Mouse (Mus musculus) kidney, adult 2 months (tissue): ENCODE results near the gene Gal3st4. TPM values are rescaled to one million over a fixed set of nuclear protein-coding genes. Genes with fewer than 3 reads are reported as not detected.

Experiments
- DNase-seq: peaks from one replicate; pipeline ENCODE4 v3.0.0; 2021
- H3K27ac ChIP-seq: fragments of 200-500 bp; 2 replicates; pipeline ENCODE4 v1.5.1; 2012; ENCODE audit warnings: low read depth, low read length, control low read depth, inconsistent platforms; ENCODE audit not compliant: insufficient read depth
- H3K27me3 ChIP-seq: fragments of 200-500 bp; replicated peaks from 2 replicates; pipeline ENCODE4 v1.6.1; 2012; ENCODE audit warnings: mild to moderate bottlenecking, moderate library complexity, low read length, inconsistent platforms; ENCODE audit not compliant: control insufficient read depth, insufficient read depth
- H3K36me3 ChIP-seq: fragments of 200-500 bp; 2 replicates; pipeline ENCODE4 v1.6.1; 2012; ENCODE audit warnings: mild to moderate bottlenecking, moderate library complexity, low read length, inconsistent platforms; ENCODE audit not compliant: control insufficient read depth, insufficient read depth
- H3K4me1 ChIP-seq: fragments of 200-500 bp; 2 replicates; pipeline ENCODE4 v1.6.1; 2011; ENCODE audit warnings: low read length; ENCODE audit not compliant: control insufficient read depth, insufficient read depth
- H3K4me3 ChIP-seq: fragments of 200-500 bp; 2 replicates; pipeline ENCODE4 v1.5.1; 2011; ENCODE audit warnings: mild to moderate bottlenecking, low read depth, low read length, control low read depth; ENCODE audit not compliant: insufficient read depth
- CTCF ChIP-seq: fragments of 200-500 bp; conservative IDR thresholded peaks from 2 replicates; pipeline ENCODE4 v1.5.1; 2011; ENCODE audit warnings: low read depth, mild to moderate bottlenecking, control low read depth, low read length, moderate library complexity, mixed read lengths; ENCODE audit not compliant: insufficient read depth, insufficient read length
- POLR2A ChIP-seq: fragments of 200-500 bp; IDR thresholded peaks from one replicate; pipeline ENCODE4 v1.6.1; 2011; ENCODE audit warnings: low read depth, low read length, control low read depth
- WGBS: fragments of 180-500 bp; shearing (Covaris S2); methylation state at CpG from one replicate; pipeline ENCODE4 v1.1.7; 2018; 5-methylcytosine and 5-hydroxymethylcytosine counted together
- polyA plus RNA-seq: library from polyadenylated mRNA; depleted of rRNA; stranded (reverse); fragments of >200 nt; gene quantifications from 2 replicates; pipeline ENCODE4 v1.2.3, GENCODE M21; 2012

The Gal3st4 gene
- polyA plus RNA-seq, 1 experiment: 0.13 TPM

- 65% methylated on average over 4 of the region's 4 CpGs for WGBS
- Histone ChIP-seq H3K4me1 (peaks cover 4% of the 10 kb centered on the region; the same call in 1 of the 2 replicates), H3K4me3 (no peak overlapping the region), H3K27me3 (no peaks in the 10 kb centered on the region), H3K27ac (no peak overlapping the region), H3K36me3 (no peaks in the 10 kb centered on the region)
- no peak for DNase-seq
- TF ChIP-seq POLR2A: no peak
- no peak for TF ChIP-seq CTCF
Observed at GRCm38 (mm10) chr5:138262001-138262400, 10.6 kb downstream of the Gal3st4 start.

- no peak for TF ChIP-seq CTCF
- no peak for TF ChIP-seq POLR2A
- 83% methylated on average over 11 of the region's 11 CpGs for WGBS
- no peak overlapping the region for H3K4me3 ChIP-seq
- peaks cover 4% of the 10 kb centered on the region; the same call in 1 of the 2 replicates for H3K4me1 ChIP-seq
- no peak overlapping the region for H3K27ac ChIP-seq
- no peaks in the 10 kb centered on the region for H3K27me3 ChIP-seq
- no peaks in the 10 kb centered on the region for H3K36me3 ChIP-seq
- DNase-seq: no peak
Observed at GRCm38 (mm10) chr5:138260834-138261233, 11.8 kb downstream of the Gal3st4 start.

GRCm38 (mm10) chr5:138260051-138260450, 12.6 kb downstream of the Gal3st4 start:
- no peak for DNase-seq
- no peaks in the 10 kb centered on the region for H3K36me3 ChIP-seq
- 89% methylated on average over 10 of the region's 10 CpGs for WGBS
- no peak overlapping the region for H3K4me3 ChIP-seq
- H3K27ac ChIP-seq: no peak overlapping the region
- no peak for TF ChIP-seq POLR2A
- H3K4me1 ChIP-seq: peaks cover 4% of the 10 kb centered on the region; the same call in 1 of the 2 replicates
- H3K27me3 ChIP-seq: no peaks in the 10 kb centered on the region

GRCm38 (mm10) chr5:138258993-138259392, 13.6 kb downstream of the Gal3st4 start:
- TF ChIP-seq CTCF: no peak
- no peak for TF ChIP-seq POLR2A
- Histone ChIP-seq H3K27ac (no peak overlapping the region), H3K27me3 (no peaks in the 10 kb centered on the region), H3K4me3 (no peak overlapping the region), H3K36me3 (no peaks in the 10 kb centered on the region), H3K4me1 (peaks cover 4% of the 10 kb centered on the region; the same call in 1 of the 2 replicates)
- whole genome bisulfite sequencing: 58% methylated on average over 7 of the region's 7 CpGs
- DNase-seq: no peak

- Histone ChIP-seq H3K4me3 (no peak overlapping the region), H3K4me1 (peaks cover 4% of the 10 kb centered on the region; the same call in 1 of the 2 replicates), H3K27ac (no peak overlapping the region), H3K27me3 (no peaks in the 10 kb centered on the region), H3K36me3 (no peaks in the 10 kb centered on the region)
- TF ChIP-seq CTCF (no peak), POLR2A (no peak)
- WGBS: 67% methylated on average over 6 of the region's 6 CpGs
- no peak for DNase-seq
Observed at GRCm38 (mm10) chr5:138258542-138258941, 14.1 kb downstream of the Gal3st4 start.

GRCm38 (mm10) chr5:138258078-138258477, 14.6 kb downstream of the Gal3st4 start:
- H3K4me3 ChIP-seq: no peak overlapping the region
- H3K36me3 ChIP-seq: no peaks in the 10 kb centered on the region
- H3K27me3 ChIP-seq: no peaks in the 10 kb centered on the region
- no peak overlapping the region for H3K27ac ChIP-seq
- no peak for DNase-seq
- H3K4me1 ChIP-seq: peaks cover 3% of the 10 kb centered on the region; the same call in 1 of the 2 replicates
- WGBS: 84% methylated on average over 3 of the region's 3 CpGs
- TF ChIP-seq POLR2A: no peak
- no peak for TF ChIP-seq CTCF

- no peaks in the 10 kb centered on the region for H3K27me3 ChIP-seq
- H3K4me1 ChIP-seq: no peaks in the 10 kb centered on the region; the same call in 1 of the 2 replicates
- H3K4me3 ChIP-seq: no peak overlapping the region
- H3K27ac ChIP-seq: no peak overlapping the region
- DNase-seq: no peak
- TF ChIP-seq POLR2A (no peak), CTCF (no peak)
- H3K36me3 ChIP-seq: no peaks in the 10 kb centered on the region
- 94% methylated on average over 4 of the region's 4 CpGs for WGBS
Observed at GRCm38 (mm10) chr5:138257585-138257978, 15.1 kb downstream of the Gal3st4 start.
